Mouse (Mus musculus) liver, postnatal 0 days (tissue): Measurements from ENCODE around the gene Npr1.
A peak's percentile ranks its signal among the peaks of the same experiment; 100 is the strongest.

ENCODE experiments used
- CTCF ChIP-seq: sonication (generic); IDR thresholded peaks from 2 replicates; pipeline ENCODE4 v1.5.1; 2016; ENCODE audit warnings: antibody characterized with exemption, low read depth
- EP300 ChIP-seq: IDR thresholded peaks from 2 replicates; pipeline ENCODE4 v1.6.1; 2016; ENCODE audit warnings: antibody characterized with exemption, low read depth, mild to moderate bottlenecking

GRCm38 (mm10) chr3:90493831-90494540, 28.3 kb upstream of the Npr1 start:
- TF ChIP-seq CTCF (no peak), EP300 (peak; percentile 41; the same call in 1 of the 2 replicates)
